Mouse (Mus musculus): Measurements from ENCODE around the gene Pinlyp. TPM values are rescaled to one million over a fixed set of nuclear protein-coding genes. Genes with fewer than 3 reads are reported as not detected.

The Pinlyp gene
- polyA plus RNA-seq, 1 experiment from 2014 or later = 0.19 TPM

- no peaks in the 10 kb centered on the region for H3K9me3 ChIP-seq (ENCODE audit: low read length)
- peak within 1 kb of the TSS; percentile 95 for H3K4me2 ChIP-seq (replicated peaks; ENCODE audit: low read depth, low read length)
- WGBS = under 1% methylated on average over 44 of the region's 44 CpGs
- H3K4me3 ChIP-seq (ENCODE audit: low read depth, low read length) = peak within 1 kb of the TSS; percentile 61
- H3K27me3 ChIP-seq (replicated peaks; ENCODE audit: insufficient read depth, low read length) = no peaks in the 10 kb centered on the region
- peak within 1 kb of the TSS; percentile 75 for H3K9ac ChIP-seq (replicated peaks; ENCODE audit: low read depth)
- no peak for TF ChIP-seq CTCF (IDR thresholded peaks at IDR 0.05)
- no peak for TF ChIP-seq EP300 (IDR thresholded peaks at IDR 0.05)
- peak within 1 kb of the TSS; percentile 81 for H3K27ac ChIP-seq (ENCODE audit: low read length)
- H3K4me1 ChIP-seq (ENCODE audit: insufficient read depth, low read depth, low read length) = peaks cover 4% of the 10 kb centered on the region; the same call in 1 of the 2 replicates
- peaks cover 8% of the 10 kb centered on the region; the same call in 1 of the 2 replicates for H3K36me3 ChIP-seq (ENCODE audit: insufficient read depth, low read length)
- ATAC-seq = peak; percentile 95
- DNase-seq (ENCODE audit: low spot score) = peak; percentile 99
These were observed 15.6 kb downstream of the Pinlyp start, which contains the start of gene Irgq for GRCm38 (mm10) chr7:24530062-24530931. Irgq (plus strand) TSS chr7:24530689.

- peak overlapping the region; percentile 81 for H3K27ac ChIP-seq (ENCODE audit: low read length)
- 59% methylated on average over 11 of the region's 11 CpGs for WGBS
- no peak for ATAC-seq
- DNase-seq (ENCODE audit: low spot score) = peak; percentile 24
- TF ChIP-seq CTCF (IDR thresholded peaks at IDR 0.05) (no peak), EP300 (IDR thresholded peaks at IDR 0.05) (no peak)
- no peaks in the 10 kb centered on the region for H3K27me3 ChIP-seq (replicated peaks; ENCODE audit: insufficient read depth, low read length)
- peak overlapping the region; percentile 63 for H3K4me2 ChIP-seq (replicated peaks; ENCODE audit: low read depth, low read length)
- peak overlapping the region; percentile 58 for H3K9ac ChIP-seq (replicated peaks; ENCODE audit: low read depth)
- peaks cover 4% of the 10 kb centered on the region; the same call in 1 of the 2 replicates for H3K4me1 ChIP-seq (ENCODE audit: insufficient read depth, low read depth, low read length)
- peak overlapping the region; percentile 61 for H3K4me3 ChIP-seq (ENCODE audit: low read depth, low read length)
- no peaks in the 10 kb centered on the region for H3K9me3 ChIP-seq (ENCODE audit: low read length)
- peaks cover 8% of the 10 kb centered on the region; the same call in 1 of the 2 replicates for H3K36me3 ChIP-seq (ENCODE audit: insufficient read depth, low read length)
These were observed 16.3 kb downstream of the Pinlyp start for GRCm38 (mm10) chr7:24529580-24529979.

- Histone ChIP-seq H3K36me3 (ENCODE audit: insufficient read depth, low read length) (peaks cover 3% of the 10 kb centered on the region; the same call in 1 of the 2 replicates), H3K9me3 (ENCODE audit: low read length) (no peaks in the 10 kb centered on the region), H3K4me1 (ENCODE audit: insufficient read depth, low read depth, low read length) (peaks cover 4% of the 10 kb centered on the region; the same call in 1 of the 2 replicates), H3K4me2 (replicated peaks; ENCODE audit: low read depth, low read length) (no peak overlapping the region), H3K4me3 (ENCODE audit: low read depth, low read length) (no peak overlapping the region), H3K9ac (replicated peaks; ENCODE audit: low read depth) (no peak overlapping the region), H3K27ac (ENCODE audit: low read length) (no peak overlapping the region), H3K27me3 (replicated peaks; ENCODE audit: insufficient read depth, low read length) (no peaks in the 10 kb centered on the region)
- no peak for DNase-seq (ENCODE audit: low spot score)
- TF ChIP-seq CTCF (IDR thresholded peaks at IDR 0.05) (no peak), EP300 (IDR thresholded peaks at IDR 0.05) (no peak)
- ATAC-seq = no peak
- WGBS = 91% methylated on average over 11 of the region's 11 CpGs
These were observed 17.1 kb downstream of the Pinlyp start for GRCm38 (mm10) chr7:24528861-24529260.

DNA sequence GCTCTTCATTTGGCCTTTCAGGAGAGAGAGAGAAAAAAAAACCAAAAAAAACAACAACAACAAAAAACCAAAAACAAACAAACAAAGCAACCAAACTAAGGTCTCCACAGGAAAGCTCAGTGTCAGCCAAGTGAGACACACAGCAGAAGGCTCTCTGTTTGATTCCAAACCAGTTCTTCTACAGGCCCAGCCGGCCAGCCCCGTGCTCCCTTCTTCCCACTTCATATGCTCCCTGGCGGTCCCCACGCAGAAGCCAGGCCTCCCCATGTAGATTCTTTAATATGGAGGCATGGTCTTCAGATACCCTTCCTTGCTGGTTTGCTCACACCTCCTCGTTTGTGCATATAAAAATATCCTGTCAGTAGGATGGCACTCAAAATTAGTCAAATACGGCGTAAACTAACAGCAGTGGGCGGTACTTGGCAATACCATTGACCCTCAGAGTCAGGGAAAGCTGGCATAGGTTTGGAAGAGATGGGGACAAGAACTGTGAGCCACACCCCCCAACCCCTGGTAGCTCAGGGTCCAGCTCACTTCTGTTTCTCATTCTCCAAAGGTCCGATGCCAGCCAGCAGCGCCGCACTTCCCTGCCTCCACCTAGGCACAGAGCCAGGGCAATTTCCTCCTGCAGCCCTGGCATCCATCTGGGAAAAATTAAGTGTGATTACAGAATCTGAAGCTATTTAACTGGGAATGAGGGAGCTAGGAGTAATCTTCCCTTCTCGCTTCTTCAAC lies 20.1 kb downstream of the Pinlyp start:
- Histone ChIP-seq H3K4me2 (replicated peaks; ENCODE audit: low read depth, low read length) (no peak overlapping the region), H3K27me3 (replicated peaks; ENCODE audit: insufficient read depth, low read length) (no peaks in the 10 kb centered on the region), H3K9me3 (ENCODE audit: low read length) (no peaks in the 10 kb centered on the region), H3K9ac (replicated peaks; ENCODE audit: low read depth) (no peak overlapping the region), H3K36me3 (ENCODE audit: insufficient read depth, low read length) (no peaks in the 10 kb centered on the region), H3K27ac (ENCODE audit: low read length) (no peak overlapping the region), H3K4me1 (ENCODE audit: insufficient read depth, low read depth, low read length) (peaks cover 4% of the 10 kb centered on the region; the same call in 1 of the 2 replicates), H3K4me3 (ENCODE audit: low read depth, low read length) (no peak overlapping the region)
- DNase-seq (ENCODE audit: low spot score) (no peak), ATAC-seq (no peak)
- 79% methylated on average over 12 of the region's 12 CpGs for WGBS
- TF ChIP-seq CTCF (IDR thresholded peaks at IDR 0.05) = no peak
- TF ChIP-seq EP300 (IDR thresholded peaks at IDR 0.05) = no peak

DNA sequence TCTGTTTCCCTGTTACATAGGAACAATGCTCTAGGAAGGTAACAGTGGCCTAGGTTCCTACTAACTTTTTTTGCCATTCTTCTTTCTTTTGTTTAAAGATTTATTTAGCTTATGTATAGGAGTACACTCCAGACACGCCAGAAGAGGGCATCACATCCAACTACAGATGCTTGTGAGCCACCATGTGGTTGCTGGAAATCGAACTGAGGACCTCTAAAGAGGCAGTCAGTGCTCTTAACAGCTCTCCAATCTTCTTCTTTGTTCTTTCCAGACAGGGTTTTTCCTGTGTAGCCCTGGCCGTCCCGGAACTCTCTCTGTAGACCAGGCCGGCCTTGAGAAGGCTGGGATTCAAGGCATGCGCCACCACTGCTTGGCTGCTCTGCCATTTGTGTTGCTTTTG lies 20.9 kb downstream of the Pinlyp start:
- no peak overlapping the region for H3K4me3 ChIP-seq (ENCODE audit: low read depth, low read length)
- WGBS = 74% methylated on average over 6 of the region's 6 CpGs
- no peak overlapping the region for H3K9ac ChIP-seq (replicated peaks; ENCODE audit: low read depth)
- no peak for ATAC-seq
- H3K4me1 ChIP-seq (ENCODE audit: insufficient read depth, low read depth, low read length) = peaks cover 4% of the 10 kb centered on the region; the same call in 1 of the 2 replicates
- H3K27ac ChIP-seq (ENCODE audit: low read length) = no peak overlapping the region
- H3K4me2 ChIP-seq (replicated peaks; ENCODE audit: low read depth, low read length) = no peak overlapping the region
- no peaks in the 10 kb centered on the region for H3K36me3 ChIP-seq (ENCODE audit: insufficient read depth, low read length)
- no peaks in the 10 kb centered on the region for H3K9me3 ChIP-seq (ENCODE audit: low read length)
- H3K27me3 ChIP-seq (replicated peaks; ENCODE audit: insufficient read depth, low read length) = no peaks in the 10 kb centered on the region
- TF ChIP-seq EP300 (IDR thresholded peaks at IDR 0.05) (no peak), CTCF (IDR thresholded peaks at IDR 0.05) (peak; percentile 28)
- no peak for DNase-seq (ENCODE audit: low spot score)

- WGBS = 82% methylated on average over 6 of the region's 6 CpGs
- TF ChIP-seq EP300 (IDR thresholded peaks at IDR 0.05) (no peak), CTCF (IDR thresholded peaks at IDR 0.05) (no peak)
These were observed 22.2 kb downstream of the Pinlyp start for GRCm38 (mm10) chr7:24523723-24524122.

More at GRCm38 (mm10) chr7:24523723-24524122, 22.2 kb downstream of the Pinlyp start:
- no peak overlapping the region for H3K4me3 ChIP-seq (ENCODE audit: low read depth, low read length)
- DNase-seq (ENCODE audit: low spot score) (no peak), ATAC-seq (no peak)
- H3K27ac ChIP-seq (ENCODE audit: low read length) = no peak overlapping the region
- no peak overlapping the region for H3K4me2 ChIP-seq (replicated peaks; ENCODE audit: low read depth, low read length)
- no peaks in the 10 kb centered on the region for H3K36me3 ChIP-seq (ENCODE audit: insufficient read depth, low read length)
- no peaks in the 10 kb centered on the region for H3K4me1 ChIP-seq (ENCODE audit: insufficient read depth, low read depth, low read length)
- H3K9ac ChIP-seq (replicated peaks; ENCODE audit: low read depth) = no peak overlapping the region
- H3K9me3 ChIP-seq (ENCODE audit: low read length) = no peaks in the 10 kb centered on the region
- H3K27me3 ChIP-seq (replicated peaks; ENCODE audit: insufficient read depth, low read length) = no peaks in the 10 kb centered on the region
